Mouse (Mus musculus) liver, embryonic 14.5 days (tissue): ENCODE results near the gene Igf1. TPM values are rescaled to one million over a fixed set of nuclear protein-coding genes. Genes with fewer than 3 reads are reported as not detected.

Source experiments
- ATAC-seq: fragments of 200-750 bp; cut with Nextera tagmentation; 2 replicates; pipeline ENCODE4 v1.8.0; 2017; ENCODE audit warnings: moderate number of reproducible peaks, mild to moderate bottlenecking, moderate library complexity; ENCODE audit not compliant: insufficient read depth
- DNase-seq, 3 experiments: peaks; one replicate each; pipeline ENCODE4 v3.0.0-alpha.2; 2012 to 2013; ENCODE audit warnings: low read depth in 3 of 3, low spot score in 3 of 3
- H3K27ac ChIP-seq: fragments of 300-500 bp; sonication (generic); 2 replicates; pipeline ENCODE4 v1.5.1; 2014; ENCODE audit warnings: moderate library complexity, mild to moderate bottlenecking, control low read depth, inconsistent platforms
- H3K27me3 ChIP-seq: fragments of 300-500 bp; sonication (generic); 2 replicates; pipeline ENCODE4 v1.6.1; 2014; ENCODE audit warnings: mild to moderate bottlenecking, low read length, moderate library complexity; ENCODE audit not compliant: control insufficient read depth, insufficient read depth
- H3K36me3 ChIP-seq: fragments of 300-500 bp; sonication (generic); replicated peaks from 2 replicates; pipeline ENCODE4 v1.6.1; 2014; ENCODE audit warnings: low read depth; ENCODE audit not compliant: control insufficient read depth, insufficient read depth
- H3K4me1 ChIP-seq, 2 experiments: fragments of 200-500 bp in 1 of 2; fragments of 300-500 bp in 1 of 2; sonication (generic) in 1 of 2; replicated peaks; 2 replicates each; pipeline ENCODE4 v1.6.1; 2012 to 2014; ENCODE audit warnings: antibody characterized with exemption in 1 of 2, inconsistent platforms in 1 of 2, low read length in 1 of 2; ENCODE audit not compliant: control insufficient read depth in 2 of 2, insufficient read depth in 2 of 2
- H3K4me2 ChIP-seq: fragments of 300-500 bp; sonication (generic); 2 replicates; pipeline ENCODE4 v1.6.1; 2014; ENCODE audit warnings: low read depth, mild to moderate bottlenecking, control low read depth, moderate library complexity
- H3K4me3 ChIP-seq, 2 experiments: fragments of 200-500 bp in 1 of 2; fragments of 300-500 bp in 1 of 2; sonication (generic) in 1 of 2; 2 replicates each; pipeline ENCODE4 v1.5.1; 2012 to 2014; ENCODE audit warnings: low read depth in 2 of 2, low read length in 2 of 2, mild to moderate bottlenecking in 2 of 2, control low read depth in 1 of 2, inconsistent platforms in 1 of 2, moderate library complexity in 1 of 2; ENCODE audit not compliant: insufficient read depth in 1 of 2
- H3K9ac ChIP-seq: fragments of 300-500 bp; sonication (generic); replicated peaks from 2 replicates; pipeline ENCODE4 v1.6.1; 2014; ENCODE audit warnings: mild to moderate bottlenecking, control low read depth, moderate library complexity
- H3K9me3 ChIP-seq: fragments of 300-500 bp; sonication (generic); 2 replicates; pipeline ENCODE4 v1.6.1; 2016; ENCODE audit warnings: low read length, mixed read lengths; ENCODE audit not compliant: control insufficient read depth
- CTCF ChIP-seq: IDR thresholded peaks from 2 replicates; pipeline ENCODE4 v1.5.1; 2016; ENCODE audit warnings: antibody characterized with exemption, low read depth, control low read depth
- EP300 ChIP-seq: IDR thresholded peaks from 2 replicates; pipeline ENCODE4 v1.6.1; 2016; ENCODE audit warnings: antibody characterized with exemption, low read depth
- WGBS: fragments of 180-500 bp; shearing (Covaris S2); extraction: QIAGEN DNeasy Blood & Tissue Kit; methylation state at CpG from one replicate; pipeline ENCODE4 v1.1.7; 2014; ENCODE audit not compliant: insufficient replicate concordance; 5-methylcytosine and 5-hydroxymethylcytosine counted together
- polyA plus RNA-seq, 2 experiments: library from polyadenylated mRNA; depleted of rRNA in 1 of 2; stranded (reverse) in 1 of 2; unstranded in 1 of 2; fragments of >200 nt; fragmentation: Nextera tagmentation in 1 of 2; extraction: Ambion mirVana in 1 of 2; gene quantifications; 2 replicates each; pipeline versions ENCODE4 v1.2.1 to v1.2.3; 2012 to 2014

Gene Igf1
- polyA plus RNA-seq, 2 experiments = 7.1 to 10.6 TPM

DNA sequence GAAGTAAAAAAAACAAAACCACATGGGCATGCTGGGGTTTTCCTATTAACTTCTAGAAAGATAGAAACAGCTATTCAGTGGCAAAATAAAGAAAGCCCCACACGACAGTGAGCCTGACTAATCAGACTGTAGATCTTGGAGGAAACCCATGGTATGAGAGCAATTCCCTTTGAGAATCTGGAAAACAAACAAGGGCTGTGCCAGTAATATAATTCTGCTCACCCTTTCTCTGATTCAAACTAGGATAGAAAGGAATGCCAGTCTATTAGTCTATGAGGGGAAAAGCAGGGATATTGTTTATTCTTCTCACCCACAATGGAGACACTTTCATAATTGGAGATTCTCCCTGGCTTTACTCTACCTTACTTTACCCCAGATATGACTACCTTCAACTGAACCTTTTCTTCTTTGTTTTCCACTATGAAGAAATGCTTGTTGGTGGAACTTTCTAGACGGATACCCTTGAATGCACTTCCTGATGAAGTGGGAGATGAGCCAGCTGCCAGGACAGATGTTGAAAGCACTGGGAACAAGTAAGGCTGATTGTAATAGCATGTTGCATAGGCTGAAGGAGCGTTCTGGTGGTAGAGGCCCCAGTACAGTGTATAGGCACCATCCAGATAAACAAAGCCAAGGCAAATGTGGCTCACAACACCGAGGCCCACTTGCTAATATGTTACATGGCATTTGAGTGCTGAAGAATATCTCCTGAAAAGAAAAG lies 116.0 kb downstream of the Igf1 start:
- Histone ChIP-seq H3K4me3 (no peak overlapping the region), H3K4me1 (no peaks in the 10 kb centered on the region), H3K27me3 (no peaks in the 10 kb centered on the region), H3K27ac (no peak overlapping the region), H3K9me3 (no peaks in the 10 kb centered on the region), H3K36me3 (no peaks in the 10 kb centered on the region), H3K4me2 (no peak overlapping the region), H3K9ac (no peak overlapping the region)
- TF ChIP-seq EP300 (no peak), CTCF (no peak)
- DNase-seq = no peak
- 38% methylated on average over 4 of the region's 4 CpGs for WGBS
- ATAC-seq = no peak

GRCm38 (mm10) chr10:87985375-87985774 lies 127.3 kb downstream of the Igf1 start:
- H3K9me3 ChIP-seq = no peaks in the 10 kb centered on the region
- no peaks in the 10 kb centered on the region for H3K36me3 ChIP-seq
- DNase-seq = no peak
- ATAC-seq = no peak
- no peak overlapping the region for H3K4me3 ChIP-seq
- WGBS = 65% methylated on average over 5 of the region's 5 CpGs
- H3K4me1 ChIP-seq = no peaks in the 10 kb centered on the region
- no peaks in the 10 kb centered on the region for H3K27me3 ChIP-seq
- no peak overlapping the region for H3K9ac ChIP-seq
- TF ChIP-seq EP300 (no peak), CTCF (no peak)
- H3K27ac ChIP-seq = no peak overlapping the region
- no peak overlapping the region for H3K4me2 ChIP-seq

DNA sequence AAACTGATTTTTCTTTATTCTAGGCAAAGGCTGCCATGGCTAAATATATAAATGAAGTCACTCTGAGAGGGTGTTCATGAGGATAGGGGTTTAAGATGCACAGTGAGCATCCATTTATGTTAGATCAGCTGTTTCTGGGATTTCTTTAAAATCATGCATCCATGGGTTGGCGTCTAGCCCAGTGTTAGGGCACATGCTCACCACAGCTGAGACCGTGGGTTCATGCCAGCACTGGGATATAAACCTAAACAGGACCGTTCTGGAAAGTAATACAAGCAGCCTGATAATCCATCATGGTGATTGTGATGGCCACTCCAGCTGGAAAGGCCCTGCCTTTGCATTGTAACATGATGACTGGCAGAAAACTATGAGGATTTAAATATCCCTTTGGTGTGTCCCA lies 128.1 kb downstream of the Igf1 start:
- Histone ChIP-seq H3K36me3 (no peaks in the 10 kb centered on the region), H3K27ac (no peak overlapping the region), H3K27me3 (no peaks in the 10 kb centered on the region), H3K4me2 (no peak overlapping the region), H3K9ac (no peak overlapping the region), H3K4me3 (no peak overlapping the region), H3K9me3 (no peaks in the 10 kb centered on the region), H3K4me1 (no peaks in the 10 kb centered on the region)
- no peak for DNase-seq
- 46% methylated on average over 3 of the region's 3 CpGs for WGBS
- ATAC-seq = no peak
- TF ChIP-seq EP300 (no peak), CTCF (no peak)

Other genes starting within 250 kb of the Igf1 start
- gene Pmch, start 232.8 kb downstream of the Igf1 start, polyA plus RNA-seq (2012; rRNA removed) = not detected in 2 replicates
- gene Pmch, start 232.8 kb downstream of the Igf1 start, polyA plus RNA-seq (2014; fragmentation: Nextera tagmentation; extraction: Ambion mirVana) = 0.37 and 0.40 TPM in 2 replicates